Comparison of ENCODE assay signal across 13 mouse cellular contexts in the genomic region with DNA sequence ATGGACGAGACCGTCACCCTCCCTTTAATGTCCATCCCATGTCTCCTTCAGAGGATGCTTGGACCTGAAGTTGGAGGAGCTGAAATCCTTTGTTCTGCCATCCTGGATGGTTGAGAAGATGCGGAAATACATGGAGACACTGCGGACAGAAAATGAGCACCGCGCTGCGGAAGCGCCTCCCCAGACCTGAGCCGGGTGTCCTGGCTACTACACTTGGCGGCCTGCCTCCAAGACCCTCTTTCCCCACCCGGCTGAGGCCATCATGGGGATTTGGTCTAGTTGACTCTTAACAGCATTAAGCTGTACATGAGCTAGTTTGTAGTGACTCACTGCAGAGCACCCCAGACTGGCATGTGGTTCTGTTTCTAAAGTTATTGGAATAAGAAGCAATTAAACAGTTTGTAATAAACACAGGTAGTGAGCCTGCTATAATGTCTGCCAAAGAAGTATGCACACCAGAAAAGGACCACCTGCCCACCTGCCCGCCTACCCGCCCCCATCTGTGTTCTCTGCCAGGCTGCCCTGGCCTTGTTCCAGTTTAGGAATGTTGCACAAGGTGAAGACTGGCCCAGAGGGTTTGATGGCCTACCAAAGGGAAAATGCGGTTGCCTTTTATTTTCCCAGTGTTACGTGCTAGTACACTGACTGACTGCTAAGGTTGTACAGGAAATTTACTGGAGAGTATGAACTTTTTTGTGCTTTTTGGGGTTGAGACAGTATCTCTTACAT. TPM values are rescaled to one million over a fixed set of nuclear protein-coding genes. Genes with fewer than 3 reads are reported as not detected.
A peak's percentile ranks its signal among the peaks of the same experiment; 100 is the strongest.
DNase-seq lines count a peak whose midpoint lies in the region; ATAC-seq and TF ChIP-seq lines count a peak whose summit lies in the region.
"Had no signal": no experiment of that assay in that cellular context is flagged by ENCODE, and none has a peak within 500 bp of the region (broad histone marks: within the 10 kb centered on the region; RNA-seq: fewer than 3 reads in every experiment).

No protein-coding gene starts in this region.

- H3K27ac ChIP-seq in heart, embryonic 15.5 days = peak overlapping the region; percentile 41
- H3K27ac ChIP-seq in liver, adult 2 months (replicated peaks; ENCODE audit: insufficient read depth, low read depth, low read length) = no peak overlapping the region
- peak overlapping the region; percentile 63 for H3K27ac ChIP-seq in liver, embryonic 15.5 days (replicated peaks)

- H3K36me3 ChIP-seq in heart, embryonic 15.5 days = peaks cover 39% of the 10 kb centered on the region
- H3K36me3 ChIP-seq in liver, adult 2 months (ENCODE audit: control insufficient read depth, insufficient read depth, low read length) = peaks cover 3% of the 10 kb centered on the region; the same call in 1 of the 2 replicates
- peaks cover 76% of the 10 kb centered on the region for H3K36me3 ChIP-seq in liver, embryonic 15.5 days (replicated peaks)

- WGBS in heart, embryonic 15.5 days = 88% methylated on average over 15 of the region's 15 CpGs
- 79% methylated on average over 15 of the region's 15 CpGs for WGBS in liver, adult 2 months
- 87% methylated on average over 15 of the region's 15 CpGs for WGBS in liver, embryonic 15.5 days (ENCODE audit: insufficient replicate concordance)

- H3K79me2 ChIP-seq in liver, adult 2 months (ENCODE audit: control insufficient read depth, insufficient read depth, low read length) = no peaks in the 10 kb centered on the region

- peaks cover 30% of the 10 kb centered on the region for H3K4me1 ChIP-seq in heart, embryonic 15.5 days (replicated peaks)
- no peaks in the 10 kb centered on the region for H3K4me1 ChIP-seq in liver, adult 2 months (ENCODE audit: control insufficient read depth, insufficient read depth, low read length)
- H3K4me1 ChIP-seq in liver, embryonic 15.5 days (replicated peaks) = peaks cover 62% of the 10 kb centered on the region

- TF ChIP-seq POLR2A in liver, adult 2 months (IDR thresholded peaks at IDR 0.05; ENCODE audit: extremely low read depth, insufficient read depth, low read length) = no peak

- no peak for ATAC-seq in heart, embryonic 15.5 days (replicated peaks; ENCODE audit: insufficient number of reproducible peaks, insufficient read depth, low FRiP score, low read depth)
- ATAC-seq in liver, embryonic 15.5 days (ENCODE audit: insufficient read depth) = no peak
- ATAC-seq: intestine, postnatal 0 days had no signal

- TF ChIP-seq CTCF in liver, adult 2 months (IDR thresholded peaks at IDR 0.05; ENCODE audit: low read depth, low read length) = no peak

- H3K4me3 ChIP-seq in heart, embryonic 15.5 days = no peak overlapping the region
- no peak overlapping the region for H3K4me3 ChIP-seq in liver, adult 2 months (ENCODE audit: insufficient read depth, low read depth, low read length)
- H3K4me3 ChIP-seq in liver, embryonic 15.5 days (replicated peaks) = 0 out of 2 replicates have a peak overlapping the region, but pooled peaks have one; percentile 93

- H3K9ac ChIP-seq in heart, embryonic 15.5 days = no peak overlapping the region
- no peak overlapping the region for H3K9ac ChIP-seq in liver, adult 2 months (ENCODE audit: low read depth, low read length)
- H3K9ac ChIP-seq in liver, embryonic 15.5 days = no peak overlapping the region; the same call in 1 of the 2 replicates

- peak; percentile 57 for DNase-seq in adrenal gland, postnatal 10 days
- no peak for DNase-seq in adrenal gland, adult 8-10 months
- no peak for DNase-seq in heart, postnatal 10 days
- DNase-seq in liver, adult 2 months (ENCODE audit: extremely low read depth, low read depth, low spot score) = peak; percentile 29
- no peak for DNase-seq in liver
- no peak for DNase-seq in layer of hippocampus, adult 18-20 months (ENCODE audit: low spot score in 2 of 2)
- DNase-seq: lung, adult 2 months; spleen, adult 18-20 months; thymus, adult 2 months had no signal

- no peaks in the 10 kb centered on the region for H3K9me3 ChIP-seq in heart, embryonic 15.5 days (replicated peaks)
- H3K9me3 ChIP-seq in liver, embryonic 15.5 days (replicated peaks) = no peaks in the 10 kb centered on the region

- H3K27me3 ChIP-seq in heart, embryonic 15.5 days = no peaks in the 10 kb centered on the region
- no peaks in the 10 kb centered on the region for H3K27me3 ChIP-seq in liver, adult 2 months (ENCODE audit: control insufficient read depth, insufficient read depth, low read length)
- no peaks in the 10 kb centered on the region for H3K27me3 ChIP-seq in liver, embryonic 15.5 days

- H3K4me2 ChIP-seq in heart, embryonic 15.5 days = no peak overlapping the region
- peak overlapping the region; percentile 73 for H3K4me2 ChIP-seq in liver, embryonic 15.5 days

- intact Hi-C loops in heart, postnatal 10 days (cut with DNase I) = loop anchor here (2.0 kb wide), 1 partner anchor 21 kb away; no protein-coding TSS in a partner anchor

RNA-seq across cellular contexts. Expression of a gene that starts 1.7 kb away (rescaled TPM):
- 10 to 100 TPM; 28.1 to 33.7 TPM for total RNA-seq in adrenal gland, postnatal 10 days (2021)
- total RNA-seq in adrenal gland, adult 8-10 months (2022) = 1 to 10 TPM; 1.1 to 5.1 (median 2.0) TPM
- 377 and 382 TPM in 2 replicates for polyA plus RNA-seq in heart, embryonic 15.5 days (2015; fragmentation: Nextera tagmentation; extraction: Ambion mirVana)
- total RNA-seq in heart, postnatal 10 days (2021) = 10 to 100 TPM; 31.7 to 32.5 TPM
- 0.18 and 1.9 TPM in 2 replicates for total RNA-seq in liver, adult 2 months (2014; rRNA removed)
- polyA plus RNA-seq in liver, adult 2 months (2012; rRNA removed) = 1.2 and 1.5 TPM in 2 replicates
- 682 and 720 TPM in 2 replicates for polyA plus RNA-seq in liver, embryonic 15.5 days (2015; fragmentation: Nextera tagmentation; extraction: Ambion mirVana)
- under 1 TPM in 1 of 2 experiments, not detected in 1; 0.38 TPM for total RNA-seq in layer of hippocampus, adult 18-20 months (2021)

RNA-seq across cellular contexts. Expression of a gene that starts 11.8 kb away (rescaled TPM):
- total RNA-seq in adrenal gland, postnatal 10 days (2021) = 100 to 1,000 TPM; 221 to 908 TPM
- not detected for total RNA-seq in adrenal gland, adult 8-10 months (2022)
- polyA plus RNA-seq in heart, embryonic 15.5 days (2015; fragmentation: Nextera tagmentation; extraction: Ambion mirVana) = 4.9 and 5.2 TPM in 2 replicates
- under 1 TPM in 1 of 2 experiments, not detected in 1; 0.52 TPM for total RNA-seq in heart, postnatal 10 days (2021)
- total RNA-seq in liver, adult 2 months (2014; rRNA removed) = 6.1 TPM in 1 of 2 replicates, not detected in the other
- polyA plus RNA-seq in liver, adult 2 months (2012; rRNA removed) = not detected in 2 replicates
- 27.2 and 51.1 TPM in 2 replicates for polyA plus RNA-seq in liver, embryonic 15.5 days (2015; fragmentation: Nextera tagmentation; extraction: Ambion mirVana)
- not detected for total RNA-seq in layer of hippocampus, adult 18-20 months (2021)
- total RNA-seq: MEL had no signal

RNA-seq across cellular contexts. Expression of a gene that starts 17.6 kb away (rescaled TPM):
- 10 to 100 TPM; 36.9 to 39.0 TPM for total RNA-seq in adrenal gland, postnatal 10 days (2021)
- 10 to 100 TPM; 34.5 to 58.3 (median 46.7) TPM for total RNA-seq in adrenal gland, adult 8-10 months (2022)
- polyA plus RNA-seq in heart, embryonic 15.5 days (2015; fragmentation: Nextera tagmentation; extraction: Ambion mirVana) = 42.5 and 43.4 TPM in 2 replicates
- total RNA-seq in heart, postnatal 10 days (2021) = 10 to 100 TPM; 25.9 to 26.3 TPM
- total RNA-seq in liver, adult 2 months (2014; rRNA removed) = 10.8 and 12.6 TPM in 2 replicates
- polyA plus RNA-seq in liver, adult 2 months (2012; rRNA removed) = 14.4 and 14.6 TPM in 2 replicates
- polyA plus RNA-seq in liver, embryonic 15.5 days (2015; fragmentation: Nextera tagmentation; extraction: Ambion mirVana) = 5.6 and 7.9 TPM in 2 replicates
- total RNA-seq in layer of hippocampus, adult 18-20 months (2021) = 10 to 100 TPM; 39.7 to 41.8 TPM

RNA-seq across cellular contexts. Expression of a gene that starts 22.2 kb away (rescaled TPM):
- 10 to 100 TPM; 39.1 to 42.1 TPM for total RNA-seq in adrenal gland, postnatal 10 days (2021)
- total RNA-seq in adrenal gland, adult 8-10 months (2022) = 10 to 100 TPM; 35.2 to 52.1 (median 46.1) TPM
- polyA plus RNA-seq in heart, embryonic 15.5 days (2015; fragmentation: Nextera tagmentation; extraction: Ambion mirVana) = 51.0 and 51.4 TPM in 2 replicates
- 10 to 100 TPM; 35.8 to 38.5 TPM for total RNA-seq in heart, postnatal 10 days (2021)
- total RNA-seq in liver, adult 2 months (2014; rRNA removed) = 11.8 and 12.9 TPM in 2 replicates
- polyA plus RNA-seq in liver, adult 2 months (2012; rRNA removed) = 11.9 and 17.6 TPM in 2 replicates
- polyA plus RNA-seq in liver, embryonic 15.5 days (2015; fragmentation: Nextera tagmentation; extraction: Ambion mirVana) = 40.5 and 41.1 TPM in 2 replicates
- 10 to 100 TPM; 33.8 to 36.0 TPM for total RNA-seq in layer of hippocampus, adult 18-20 months (2021)

RNA-seq across cellular contexts. Expression of a gene that starts 22.2 kb away (rescaled TPM):
- under 1 TPM; 0.54 to 0.70 TPM for total RNA-seq in adrenal gland, postnatal 10 days (2021)
- under 1 TPM; 0.31 to 0.71 (median 0.49) TPM for total RNA-seq in adrenal gland, adult 8-10 months (2022)
- polyA plus RNA-seq in heart, embryonic 15.5 days (2015; fragmentation: Nextera tagmentation; extraction: Ambion mirVana) = 0.74 and 0.77 TPM in 2 replicates
- total RNA-seq in heart, postnatal 10 days (2021) = under 1 TPM; 0.17 to 0.40 TPM
- 0.09 and 0.81 TPM in 2 replicates for total RNA-seq in liver, adult 2 months (2014; rRNA removed)
- 0.07 and 0.21 TPM in 2 replicates for polyA plus RNA-seq in liver, adult 2 months (2012; rRNA removed)
- 2.3 and 2.4 TPM in 2 replicates for polyA plus RNA-seq in liver, embryonic 15.5 days (2015; fragmentation: Nextera tagmentation; extraction: Ambion mirVana)
- 1 to 10 TPM; 1.4 to 1.7 TPM for total RNA-seq in layer of hippocampus, adult 18-20 months (2021)

Comparison
In these comparisons a context has a peak if more than half of its experiments do, and no peak if none do; other contexts are left out.
1. DNase-seq: peak in adrenal gland, postnatal 10 days (single experiment) and liver, adult 2 months (single experiment); none in adrenal gland, adult 8-10 months (single experiment), heart, postnatal 10 days (0 of 2), liver (single experiment) and layer of hippocampus, adult 18-20 months (0 of 2).
2. RNA of a gene that starts 1.7 kb away (total RNA-seq): 28.1 to 33.7 TPM in adrenal gland, postnatal 10 days and 31.7 to 32.5 TPM in heart, postnatal 10 days; 1.1 to 5.1 TPM in adrenal gland, adult 8-10 months, 0.38 TPM in layer of hippocampus, adult 18-20 months and 0.18 to 1.9 TPM in liver, adult 2 months; every median in the first group is over 4 times any median in the second.
3. RNA of a gene that starts 11.8 kb away (total RNA-seq): 221 to 908 TPM in adrenal gland, postnatal 10 days; 6.1 TPM in liver, adult 2 months, 0.52 TPM in heart, postnatal 10 days, not detected in layer of hippocampus, adult 18-20 months and not detected in adrenal gland, adult 8-10 months; every median in the first group is over 10 times any median in the second.